Mouse (Mus musculus) liver, adult 2 months (tissue): ENCODE measurements around the gene Eif4g3.

Experiments used
- CTCF ChIP-seq: fragments of 200-500 bp; IDR thresholded peaks from 2 replicates; pipeline ENCODE4 v1.5.1; 2011; ENCODE audit warnings: low read depth, low read length, control low read depth
- POLR2A ChIP-seq: fragments of 200-500 bp; IDR thresholded peaks from 2 replicates; pipeline ENCODE4 v1.6.1; 2011; ENCODE audit warnings: low read length, control low read depth; ENCODE audit not compliant: insufficient read depth; ENCODE audit errors: extremely low read depth

- TF ChIP-seq CTCF (no peak), POLR2A (no peak)
These were observed 112.1 kb downstream of the Eif4g3 start for GRCm38 (mm10) chr4:138104967-138105366.
